Mouse (Mus musculus) hindlimb bud, embryonic 11.5 days (tissue): Measurements from ENCODE around the gene Pde8b.

Experiments
- DNase-seq: peaks from one replicate; pipeline ENCODE4 v3.0.0-alpha.2; 2012; ENCODE audit warnings: low read depth, low spot score; ENCODE audit errors: extremely low spot score

The Pde8b gene

GRCm38 (mm10) chr13:95032127-95032831, 217.9 kb downstream of the Pde8b start:
- no peak for DNase-seq

- no peak for DNase-seq
Measured at GRCm38 (mm10) chr13:95030828-95031227, 219.3 kb downstream of the Pde8b start.

GRCm38 (mm10) chr13:95020216-95020615, 229.9 kb downstream of the Pde8b start:
- DNase-seq, result no peak

DNA sequence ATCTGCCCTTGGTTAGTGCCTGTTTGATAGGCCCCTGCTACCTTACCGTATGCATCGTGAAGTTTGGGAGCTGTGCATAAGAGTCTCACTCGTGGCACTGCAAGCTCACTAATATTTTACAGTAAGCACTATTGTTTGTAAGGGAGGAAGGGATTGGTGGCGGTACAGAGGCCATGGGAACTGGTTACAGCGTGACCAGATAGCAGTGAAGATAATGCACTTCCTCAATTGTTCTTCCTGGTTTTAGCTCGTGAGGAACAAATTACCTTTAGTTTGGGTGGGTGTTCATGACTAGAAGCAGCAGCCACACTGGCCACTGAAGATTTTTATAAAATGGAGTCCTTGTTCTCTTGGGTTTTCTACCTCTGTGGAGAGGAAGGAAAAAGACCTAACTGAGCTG, 230.8 kb downstream of the Pde8b start:
- no peak for DNase-seq

- DNase-seq, result peak; percentile 71
Measured at GRCm38 (mm10) chr13:95017916-95018315, 232.2 kb downstream of the Pde8b start.

- no peak for DNase-seq
Measured at GRCm38 (mm10) chr13:95017278-95017677, 232.9 kb downstream of the Pde8b start.

GRCm38 (mm10) chr13:95011546-95012257, 238.4 kb downstream of the Pde8b start:
- no peak for DNase-seq

DNA sequence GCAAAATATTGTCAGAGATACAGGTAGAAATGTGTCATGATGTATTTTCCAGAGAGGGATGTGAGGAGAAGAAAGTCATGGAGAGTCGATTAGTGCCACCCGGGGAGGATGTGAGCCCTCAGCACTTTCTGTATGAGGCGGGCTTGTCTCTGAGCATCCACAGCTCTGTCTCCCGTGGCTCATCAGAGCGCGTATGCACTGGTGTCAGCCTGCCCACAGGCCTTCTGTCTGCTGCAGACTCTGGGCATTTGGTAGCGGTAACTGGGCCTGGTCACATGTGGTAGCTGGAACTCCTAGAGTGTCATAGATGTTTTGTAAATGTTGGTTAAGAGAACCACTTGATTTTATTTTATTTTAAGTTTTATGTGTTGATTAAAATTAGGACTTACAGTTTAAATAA, 240.9 kb downstream of the Pde8b start:
- no peak for DNase-seq

DNA sequence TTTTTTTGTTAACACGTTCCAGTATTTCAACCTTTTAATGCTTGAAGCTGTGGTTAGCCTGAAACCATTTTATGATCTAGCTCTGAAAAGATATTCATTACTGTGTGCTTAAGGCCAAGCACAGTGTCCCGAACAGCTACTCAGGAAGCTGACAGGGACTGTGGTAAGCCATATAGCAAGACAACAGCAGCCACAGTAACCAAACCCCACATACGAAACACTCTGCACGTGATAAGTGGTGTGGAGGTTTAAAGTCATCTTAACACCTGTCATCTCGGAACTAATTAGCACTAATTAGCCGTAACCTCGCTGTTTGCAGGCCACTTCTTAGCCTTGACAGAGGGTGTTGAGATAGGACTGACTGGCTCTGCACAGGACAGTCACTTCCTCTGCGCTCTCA, 242.9 kb downstream of the Pde8b start:
- DNase-seq, result no peak

DNA sequence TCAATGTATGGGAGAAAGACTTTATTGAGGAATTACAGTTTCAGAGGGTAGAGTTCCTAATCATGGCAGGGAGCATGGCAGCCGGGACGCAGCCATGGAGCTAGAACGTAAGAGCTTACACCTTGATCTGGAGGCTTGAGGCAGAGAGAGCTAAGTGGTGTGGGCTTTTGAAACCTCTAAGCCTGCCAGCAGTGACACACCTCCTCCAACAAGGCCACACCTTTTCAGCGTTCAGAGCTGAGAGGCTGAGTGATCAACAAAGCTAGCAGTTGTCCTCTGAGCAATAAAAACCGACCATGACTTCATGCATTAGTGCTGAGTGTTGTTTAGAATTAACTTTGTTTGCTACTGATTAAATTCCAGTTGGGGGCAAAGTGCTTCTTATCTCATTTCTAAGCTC, 259.6 kb downstream of the Pde8b start:
- no peak for DNase-seq

DNA sequence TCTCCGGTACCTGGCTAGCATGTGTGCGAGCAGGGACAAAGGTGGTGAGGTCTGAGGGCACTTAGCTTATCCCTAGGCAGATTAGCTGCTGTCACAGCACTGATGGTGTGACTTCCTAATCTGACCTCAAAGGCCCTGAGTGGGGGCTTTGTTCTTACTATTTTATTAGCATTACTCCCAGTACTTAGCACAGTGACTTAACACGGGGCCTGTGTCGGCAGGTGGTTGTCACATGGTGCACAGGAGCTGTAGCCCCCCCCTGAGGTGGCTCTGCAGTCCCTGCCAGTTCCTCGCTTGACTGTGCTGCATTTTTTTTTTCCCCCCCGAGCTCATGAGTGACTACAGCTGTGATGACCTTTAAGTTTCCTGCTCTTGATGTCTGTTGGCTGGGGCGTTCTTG, 271.1 kb downstream of the Pde8b start:
- DNase-seq, result no peak

DNA sequence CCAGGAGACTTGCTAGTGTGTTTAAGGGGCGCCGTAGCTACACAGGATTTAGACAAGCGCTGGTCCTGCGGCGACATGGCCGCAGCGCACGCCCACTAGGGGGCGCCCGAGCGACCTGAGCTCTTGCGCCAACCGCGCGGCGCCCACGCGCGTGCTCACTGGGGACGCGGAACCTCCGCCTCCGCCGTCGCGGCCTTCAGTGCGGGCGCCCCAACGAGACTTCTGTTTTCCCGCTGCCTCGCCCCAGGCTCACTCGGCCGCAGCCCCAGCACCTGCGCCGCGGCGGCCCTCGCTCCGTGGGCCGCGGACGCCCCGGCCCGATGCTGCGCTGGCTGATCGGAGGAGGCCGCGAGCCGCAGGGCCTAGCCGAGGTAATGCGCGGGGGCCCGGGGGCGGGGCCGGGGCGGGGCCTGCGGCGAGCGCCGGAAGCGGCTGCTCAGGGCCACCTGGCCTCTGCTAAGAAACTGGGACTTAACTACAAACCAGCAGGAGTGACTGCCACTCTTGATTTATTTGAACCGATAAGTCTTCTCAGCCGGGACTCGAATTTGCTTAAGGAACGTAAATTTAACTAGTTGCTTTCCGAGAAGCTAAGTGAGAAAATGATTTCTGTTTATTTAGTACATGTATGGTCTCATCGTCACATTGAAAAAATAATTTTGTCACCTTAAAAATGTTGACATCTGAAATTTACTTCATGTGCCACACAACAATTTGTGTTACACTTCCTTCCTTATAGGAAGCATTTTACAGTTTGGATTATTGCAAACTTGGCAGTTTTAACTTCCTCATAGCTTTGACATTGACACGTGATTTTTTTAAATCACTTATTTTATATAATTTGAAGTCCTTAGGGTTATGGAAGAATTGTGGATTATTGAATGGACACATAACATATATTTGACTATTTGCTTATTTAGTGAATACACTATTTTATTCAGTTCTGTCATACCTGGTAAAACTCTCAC, 273.6 kb downstream of the Pde8b start, which contains the start of gene Wdr41:
Wdr41 (plus strand) TSS at position 126 of the 968 bp plus-strand sequence.
- peak; percentile 83 for DNase-seq

DNA sequence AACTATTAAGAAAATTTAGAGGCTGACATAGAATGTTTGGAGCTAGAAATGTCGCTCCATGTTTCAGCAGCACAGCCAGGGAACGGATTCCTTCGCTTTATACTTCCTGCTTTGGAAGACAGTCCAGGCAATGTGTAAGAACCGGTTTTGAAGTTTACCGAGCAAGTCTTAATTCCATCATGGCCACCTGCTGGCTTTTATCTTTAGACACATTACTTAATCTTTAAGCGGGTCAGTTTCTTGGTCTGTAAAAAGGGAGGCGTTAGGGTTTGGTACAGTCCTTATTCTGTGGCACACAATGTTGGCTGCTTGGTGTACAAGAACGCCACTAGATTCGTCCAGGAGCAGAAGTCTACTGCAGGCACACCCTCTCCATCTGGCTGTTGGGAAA, 274.3 kb downstream of the Pde8b start:
- DNase-seq, result no peak
